Mouse (Mus musculus) lung, postnatal 14 days (tissue): ENCODE data around the gene Frat1.
A peak's percentile ranks its signal among the peaks of the same experiment; 100 is the strongest.

Experiments used
- DNase-seq: peaks from one replicate; pipeline ENCODE4 v3.0.0; 2021

Frat1 gene

GRCm38 (mm10) chr19:41817325-41817724, 12.4 kb upstream of the Frat1 start:
- no peak for DNase-seq

GRCm38 (mm10) chr19:41818749-41819148, 11.0 kb upstream of the Frat1 start:
- no peak for DNase-seq

- DNase-seq = no peak
Measured at GRCm38 (mm10) chr19:41821436-41821835, 8.3 kb upstream of the Frat1 start.

GRCm38 (mm10) chr19:41822589-41822988, 7.2 kb upstream of the Frat1 start:
- no peak for DNase-seq

- DNase-seq = no peak
Measured at GRCm38 (mm10) chr19:41824950-41825349, 4.8 kb upstream of the Frat1 start.

GRCm38 (mm10) chr19:41826529-41826928, 3.2 kb upstream of the Frat1 start:
- DNase-seq = no peak

- DNase-seq = no peak
Measured at GRCm38 (mm10) chr19:41828941-41829340, 829 bp upstream of the Frat1 start.

GRCm38 (mm10) chr19:41830106-41831031, 599 bp downstream of the Frat1 start:
- peak; percentile 32 for DNase-seq

- peak; percentile 13 for DNase-seq
Measured at GRCm38 (mm10) chr19:41831101-41831570, 1.4 kb downstream of the Frat1 start.

- DNase-seq = no peak
Measured at GRCm38 (mm10) chr19:41831718-41832391, 2.1 kb downstream of the Frat1 start.

- no peak for DNase-seq
Measured at GRCm38 (mm10) chr19:41832501-41833201, 2.9 kb downstream of the Frat1 start.

GRCm38 (mm10) chr19:41835407-41835806, 5.6 kb downstream of the Frat1 start:
- DNase-seq = no peak

- DNase-seq = peak; percentile 48
Measured at GRCm38 (mm10) chr19:41835816-41836215, 6.0 kb downstream of the Frat1 start.

- no peak for DNase-seq
Measured at GRCm38 (mm10) chr19:41836719-41837118, 6.9 kb downstream of the Frat1 start.

- DNase-seq = no peak
Measured at GRCm38 (mm10) chr19:41837194-41837916, 7.6 kb downstream of the Frat1 start.

GRCm38 (mm10) chr19:41837917-41838261, 8.1 kb downstream of the Frat1 start:
- peak; percentile 28 for DNase-seq

GRCm38 (mm10) chr19:41838808-41839207, 9.0 kb downstream of the Frat1 start:
- no peak for DNase-seq

GRCm38 (mm10) chr19:41839685-41840084, 9.9 kb downstream of the Frat1 start:
- DNase-seq = no peak

GRCm38 (mm10) chr19:41841105-41841750, 11.5 kb downstream of the Frat1 start:
- no peak for DNase-seq

GRCm38 (mm10) chr19:41842196-41842595, 12.4 kb downstream of the Frat1 start:
- no peak for DNase-seq

GRCm38 (mm10) chr19:41842706-41843105, 12.9 kb downstream of the Frat1 start:
- DNase-seq = no peak

- no peak for DNase-seq
Measured at GRCm38 (mm10) chr19:41844345-41844744, 14.6 kb downstream of the Frat1 start.
